Mouse (Mus musculus) layer of hippocampus, adult 8-10 months (tissue): ENCODE results near the gene Apol8. TPM values are rescaled to one million over a fixed set of nuclear protein-coding genes. Genes with fewer than 3 reads are reported as not detected.
"Not testable (repeated sequence)": the region's sequence is repeated elsewhere in the genome, so short reads cannot be mapped to it uniquely, and the experiment has no call there.

Experiments used
- DNase-seq, 2 experiments: peaks; one replicate each; pipeline ENCODE4 v3.0.0; 2022; ENCODE audit warnings: low spot score in 2 of 2
- total RNA-seq, 4 experiments: library from RNA; stranded (reverse); gene quantifications; 2 replicates each; pipeline ENCODE4 v1.2.4; 2022

Gene Apol8
- total RNA-seq, 4 experiments from 2014 or later = 6.3 to 14.1 (median 9.1) TPM

DNA sequence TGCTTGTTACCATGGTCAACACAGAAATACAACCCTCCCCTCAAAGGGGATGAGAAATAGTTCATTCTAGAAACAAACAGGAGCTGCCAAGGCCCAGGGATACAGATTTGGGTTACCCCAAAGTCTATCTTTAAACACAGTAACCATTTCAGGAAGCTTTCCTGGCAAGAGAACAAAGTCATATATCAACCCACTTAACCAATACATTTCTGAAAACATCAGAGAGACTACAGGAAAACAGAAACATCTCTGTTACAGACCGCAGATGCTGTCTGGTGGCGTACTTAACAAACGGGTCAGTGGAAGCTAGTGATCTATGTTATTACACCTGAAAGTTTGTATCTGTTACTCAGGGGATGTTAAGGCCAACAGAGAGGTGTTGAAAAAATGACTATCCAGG lies 51.5 kb downstream of the Apol8 start:
- DNase-seq = not testable (repeated sequence)

DNA sequence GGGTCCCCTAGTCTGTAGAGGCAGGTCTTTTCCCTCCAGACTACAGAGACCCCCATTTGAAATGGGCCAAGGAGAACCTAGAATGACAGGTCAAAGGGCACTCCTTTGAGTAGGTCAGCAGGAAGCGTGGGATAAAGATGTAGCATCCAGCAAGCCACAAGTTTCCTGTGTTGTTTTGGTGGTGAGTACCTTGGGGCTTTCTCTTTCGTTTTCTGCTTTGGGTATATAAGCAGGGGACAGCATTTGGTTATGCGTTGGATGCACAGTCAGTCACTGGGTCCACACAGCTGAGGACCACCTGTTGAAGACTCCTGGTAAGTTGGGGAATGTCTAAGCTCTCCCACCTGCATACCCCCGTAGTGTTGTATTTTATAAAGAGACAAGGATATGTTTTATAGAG lies 58.1 kb downstream of the Apol8 start, which contains the start of gene Apol7e:
TSS of gene Apol7e (plus strand) at position 202 of the 400 bp plus-strand sequence.
- DNase-seq = not testable (repeated sequence)

Other genes starting within 250 kb of the Apol8 start
- gene Apol11a, start 248.7 kb downstream of the Apol8 start, total RNA-seq = not detected
- not detected for gene Apol7c, start 223.7 kb downstream of the Apol8 start, total RNA-seq
- gene 1700025B11Rik, start 195.1 kb downstream of the Apol8 start, total RNA-seq = not detected
- gene Apol10b, start 160.9 kb downstream of the Apol8 start, total RNA-seq = under 1 TPM in 3 of 4 experiments, not detected in 1; 0.16 to 0.32 (median 0.27) TPM
- gene Gm36245, start 157.7 kb downstream of the Apol8 start, total RNA-seq = not detected
- under 1 TPM in 2 of 4 experiments, not detected in 2; 0.17 to 0.28 TPM for gene Apol11b, start 113.7 kb downstream of the Apol8 start, total RNA-seq
- not detected for gene Apol7e, start 58.1 kb downstream of the Apol8 start, total RNA-seq
- not detected for gene Apol9b, start 28.0 kb downstream of the Apol8 start, total RNA-seq
- gene Myh9, start 85.2 kb upstream of the Apol8 start, total RNA-seq = 100 to 1,000 TPM in 3 of 4 experiments, 10 to 100 TPM in 1; 89.0 to 116 (median 104) TPM
- gene Txn2, start 172.0 kb upstream of the Apol8 start, total RNA-seq = 100 to 1,000 TPM; 119 to 130 (median 128) TPM
- 10 to 100 TPM in 3 of 4 experiments, 1 to 10 TPM in 1; 9.5 to 14.0 (median 13.1) TPM for gene Foxred2, start 199.7 kb upstream of the Apol8 start, total RNA-seq
- 100 to 1,000 TPM in 3 of 4 experiments, 10 to 100 TPM in 1; 85.5 to 112 (median 106) TPM for gene Eif3d, start 213.8 kb upstream of the Apol8 start, total RNA-seq